Mouse (Mus musculus): ENCODE results near the gene Olfr1294. TPM values are rescaled to one million over a fixed set of nuclear protein-coding genes. Genes with fewer than 3 reads are reported as not detected.

Gene Olfr1294
- polyA plus RNA-seq (2012; rRNA removed): not detected in 2 replicates
- polyA plus RNA-seq (2014; fragmentation: Nextera tagmentation; extraction: Ambion mirVana): not detected in 2 replicates

DNA sequence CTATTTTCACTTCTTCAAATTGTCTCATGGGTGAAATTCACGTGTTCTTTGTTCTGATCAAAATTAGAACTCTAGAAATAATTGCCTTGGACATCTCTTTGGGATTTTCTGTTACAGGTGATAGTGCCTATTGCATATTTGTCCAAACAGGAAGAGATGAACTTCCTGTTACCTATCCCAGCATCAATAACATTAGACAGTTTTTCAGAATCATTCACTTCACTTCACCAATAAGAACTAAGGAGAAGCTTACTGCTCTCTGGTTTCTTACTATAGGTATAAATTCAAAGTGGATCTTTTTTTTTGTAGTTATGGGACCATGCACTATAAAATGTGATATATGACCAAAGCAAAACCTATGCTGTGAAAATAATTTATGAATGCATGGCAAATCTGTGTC, at the start of gene Olfr1294:
Olfr1294 (minus strand) TSS at position 101 of the 400 bp plus-strand sequence.
- no peaks in the 10 kb centered on the region for H3K4me1 ChIP-seq (ENCODE audit: control insufficient read depth, insufficient read depth, low read length)
- no peak for ATAC-seq (ENCODE audit: low FRiP score, low read depth)
- no peaks in the 10 kb centered on the region for H3K9me3 ChIP-seq (ENCODE audit: control insufficient read depth, low read length)
- H3K27me3 ChIP-seq (ENCODE audit: control insufficient read depth, insufficient read depth, low read length): no peaks in the 10 kb centered on the region
- H3K9ac ChIP-seq (ENCODE audit: low read depth, low read length, severe bottlenecking): no peak within 1 kb of the TSS
- no peak within 1 kb of the TSS for H3K4me3 ChIP-seq (replicated peaks; ENCODE audit: low read length)
- TF ChIP-seq POLR2A (IDR thresholded peaks at IDR 0.05; ENCODE audit: borderline replicate concordance, extremely low read depth, insufficient read depth, insufficient read length): no peak
- 52% methylated on average over 1 of the region's 1 CpGs for WGBS
- no peak for DNase-seq (ENCODE audit: low spot score)
- no peak within 1 kb of the TSS for H3K4me2 ChIP-seq (replicated peaks; ENCODE audit: low read depth, low read length, severe bottlenecking)
- H3K36me3 ChIP-seq (ENCODE audit: control insufficient read depth, insufficient read depth, low read length): no peaks in the 10 kb centered on the region
- no peak within 1 kb of the TSS for H3K27ac ChIP-seq (replicated peaks; ENCODE audit: low read depth, low read length)

DNA sequence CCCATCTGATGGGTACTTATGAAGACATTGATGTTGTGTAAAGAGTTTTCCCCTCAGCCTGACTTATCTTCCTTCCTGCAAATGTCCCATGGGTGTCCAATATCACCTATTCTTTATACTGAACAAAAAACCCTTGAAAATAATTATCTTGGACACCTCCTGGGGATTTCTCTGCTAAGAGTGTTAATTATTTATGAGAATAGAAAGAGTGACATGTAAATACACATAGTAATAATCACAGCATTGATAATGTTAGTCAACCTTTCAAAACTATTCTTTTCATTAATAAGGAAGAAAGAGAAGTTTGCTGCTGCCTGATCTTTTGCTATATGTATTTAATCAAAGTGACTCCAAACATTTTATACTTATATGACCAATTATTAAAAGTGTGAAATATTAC, 29.5 kb upstream of the Olfr1294 start, which contains the start of gene Olfr1295:
Olfr1295 (minus strand) TSS at position 101 of the 400 bp plus-strand sequence.
- Histone ChIP-seq H3K27ac (replicated peaks; ENCODE audit: low read depth, low read length) (no peak within 1 kb of the TSS), H3K9me3 (ENCODE audit: control insufficient read depth, low read length) (no peaks in the 10 kb centered on the region), H3K9ac (ENCODE audit: low read depth, low read length, severe bottlenecking) (no peak within 1 kb of the TSS), H3K4me1 (ENCODE audit: control insufficient read depth, insufficient read depth, low read length) (no peaks in the 10 kb centered on the region), H3K27me3 (ENCODE audit: control insufficient read depth, insufficient read depth, low read length) (no peaks in the 10 kb centered on the region), H3K4me2 (replicated peaks; ENCODE audit: low read depth, low read length, severe bottlenecking) (no peak within 1 kb of the TSS), H3K4me3 (replicated peaks; ENCODE audit: low read length) (no peak within 1 kb of the TSS), H3K36me3 (ENCODE audit: control insufficient read depth, insufficient read depth, low read length) (no peaks in the 10 kb centered on the region)
- no peak for TF ChIP-seq POLR2A (IDR thresholded peaks at IDR 0.05; ENCODE audit: borderline replicate concordance, extremely low read depth, insufficient read depth, insufficient read length)
- ATAC-seq (ENCODE audit: low FRiP score, low read depth): no peak
- no peak for DNase-seq (ENCODE audit: low spot score)

DNA sequence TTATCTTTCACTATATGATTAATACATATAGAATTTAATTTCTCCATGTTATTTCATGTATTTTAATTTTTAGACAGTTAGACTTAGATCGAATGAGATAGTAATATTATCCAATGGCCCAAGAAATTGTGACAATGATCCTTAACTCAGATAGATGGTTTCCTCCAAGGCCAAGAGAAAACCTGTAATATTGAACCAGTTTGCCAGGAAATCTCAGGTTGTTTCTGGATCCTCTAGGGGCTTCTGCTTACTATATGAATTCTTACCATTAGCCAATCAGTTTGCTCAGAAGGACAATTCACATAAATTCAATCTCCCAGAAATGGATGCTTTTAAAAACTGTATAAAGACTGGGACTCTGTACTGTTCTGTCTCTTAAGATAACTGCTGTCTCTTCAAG, 15.2 kb downstream of the Olfr1294 start, which contains the start of gene Olfr1293-ps:
Olfr1293-ps (plus strand) TSS at position 301 of the 400 bp plus-strand sequence.
- no peak for ATAC-seq (ENCODE audit: low FRiP score, low read depth)
- no peak for TF ChIP-seq POLR2A (IDR thresholded peaks at IDR 0.05; ENCODE audit: borderline replicate concordance, extremely low read depth, insufficient read depth, insufficient read length)

DNA sequence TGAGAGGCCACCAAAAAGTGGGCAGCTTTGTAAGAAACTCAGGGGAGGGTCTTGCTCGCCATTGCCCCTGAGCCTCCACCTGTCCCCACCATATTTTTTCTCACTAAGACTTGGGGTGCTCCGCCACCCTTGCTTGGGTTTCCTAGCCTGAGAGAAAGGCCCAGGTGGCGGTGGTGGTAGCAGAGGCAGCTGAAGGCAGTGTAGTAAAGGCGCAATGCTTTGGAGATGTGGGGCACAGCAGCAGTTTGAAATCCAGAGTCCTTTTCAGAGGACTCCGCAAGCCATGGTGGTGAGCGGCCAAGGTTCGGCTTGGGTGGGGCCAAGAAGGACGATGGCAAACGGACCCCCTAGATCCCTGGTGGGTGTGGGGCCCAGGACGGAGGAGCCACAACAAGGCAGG, 22.6 kb downstream of the Olfr1294 start:
- no peak overlapping the region for H3K4me2 ChIP-seq (replicated peaks; ENCODE audit: low read depth, low read length, severe bottlenecking)
- TF ChIP-seq POLR2A (IDR thresholded peaks at IDR 0.05; ENCODE audit: borderline replicate concordance, extremely low read depth, insufficient read depth, insufficient read length): no peak
- H3K4me1 ChIP-seq (ENCODE audit: control insufficient read depth, insufficient read depth, low read length): no peaks in the 10 kb centered on the region
- no peak for ATAC-seq (ENCODE audit: low FRiP score, low read depth)
- no peak for DNase-seq (ENCODE audit: low spot score)
- H3K4me3 ChIP-seq (replicated peaks; ENCODE audit: low read length): no peak overlapping the region
- H3K36me3 ChIP-seq (ENCODE audit: control insufficient read depth, insufficient read depth, low read length): no peaks in the 10 kb centered on the region
- 89% methylated on average over 10 of the region's 10 CpGs for WGBS
- no peaks in the 10 kb centered on the region for H3K9me3 ChIP-seq (ENCODE audit: control insufficient read depth, low read length)
- H3K9ac ChIP-seq (ENCODE audit: low read depth, low read length, severe bottlenecking): no peak overlapping the region
- H3K27me3 ChIP-seq (ENCODE audit: control insufficient read depth, insufficient read depth, low read length): no peaks in the 10 kb centered on the region
- no peak overlapping the region for H3K27ac ChIP-seq (replicated peaks; ENCODE audit: low read depth, low read length)

More for the DNA sequence above, 15.2 kb downstream of the Olfr1294 start, which contains the start of gene Olfr1293-ps:
- no peaks in the 10 kb centered on the region for H3K27me3 ChIP-seq (ENCODE audit: control insufficient read depth, insufficient read depth, low read length)
- H3K4me2 ChIP-seq (replicated peaks; ENCODE audit: low read depth, low read length, severe bottlenecking): no peak within 1 kb of the TSS
- no peak within 1 kb of the TSS for H3K9ac ChIP-seq (ENCODE audit: low read depth, low read length, severe bottlenecking)
- no peaks in the 10 kb centered on the region for H3K36me3 ChIP-seq (ENCODE audit: control insufficient read depth, insufficient read depth, low read length)
- 86% methylated on average over 1 of the region's 1 CpGs for WGBS
- no peak within 1 kb of the TSS for H3K27ac ChIP-seq (replicated peaks; ENCODE audit: low read depth, low read length)
- H3K9me3 ChIP-seq (ENCODE audit: control insufficient read depth, low read length): no peaks in the 10 kb centered on the region
- DNase-seq (ENCODE audit: low spot score): no peak
- no peaks in the 10 kb centered on the region for H3K4me1 ChIP-seq (ENCODE audit: control insufficient read depth, insufficient read depth, low read length)
- no peak within 1 kb of the TSS for H3K4me3 ChIP-seq (replicated peaks; ENCODE audit: low read length)

DNA sequence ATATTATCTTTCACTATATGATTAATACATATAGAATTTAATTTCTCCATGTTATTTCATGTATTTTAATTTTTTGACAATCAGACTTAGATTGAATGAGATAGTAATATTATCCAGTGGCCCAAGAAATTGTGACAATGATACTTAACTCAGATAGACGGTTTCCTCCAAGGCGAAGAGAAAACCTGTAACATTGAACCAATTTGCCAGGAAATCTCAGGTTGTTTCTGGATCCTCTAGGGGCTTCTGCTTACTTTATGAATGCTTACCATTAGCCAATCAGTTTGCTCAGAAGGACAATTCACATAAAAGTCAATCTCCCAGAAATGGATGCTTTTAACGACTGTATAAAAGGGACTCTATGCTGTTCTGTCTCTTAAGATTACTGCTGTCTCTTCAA, 43.2 kb downstream of the Olfr1294 start, which contains the start of gene Olfr1291-ps1:
Olfr1291-ps1 (plus strand) TSS at position 301 of the 400 bp plus-strand sequence.
- Histone ChIP-seq H3K4me1 (ENCODE audit: control insufficient read depth, insufficient read depth, low read length) (no peaks in the 10 kb centered on the region), H3K4me3 (replicated peaks; ENCODE audit: low read length) (no peak within 1 kb of the TSS), H3K9ac (ENCODE audit: low read depth, low read length, severe bottlenecking) (no peak within 1 kb of the TSS), H3K36me3 (ENCODE audit: control insufficient read depth, insufficient read depth, low read length) (no peaks in the 10 kb centered on the region), H3K4me2 (replicated peaks; ENCODE audit: low read depth, low read length, severe bottlenecking) (no peak within 1 kb of the TSS), H3K27me3 (ENCODE audit: control insufficient read depth, insufficient read depth, low read length) (no peaks in the 10 kb centered on the region), H3K9me3 (ENCODE audit: control insufficient read depth, low read length) (no peaks in the 10 kb centered on the region), H3K27ac (replicated peaks; ENCODE audit: low read depth, low read length) (no peak within 1 kb of the TSS)
- WGBS: 88% methylated on average over 3 of the region's 3 CpGs
- no peak for TF ChIP-seq POLR2A (IDR thresholded peaks at IDR 0.05; ENCODE audit: borderline replicate concordance, extremely low read depth, insufficient read depth, insufficient read length)
- no peak for DNase-seq (ENCODE audit: low spot score)
- no peak for ATAC-seq (ENCODE audit: low FRiP score, low read depth)
